Mouse (Mus musculus) granulocyte monocyte progenitor cell, adult 5-6 weeks (primary cell): ENCODE results near the gene Tmem163. TPM values are rescaled to one million over a fixed set of nuclear protein-coding genes. Genes with fewer than 3 reads are reported as not detected.

Experiments
- ATAC-seq: replicated peaks from 2 replicates; pipeline ENCODE4 v1.8.0; 2016; ENCODE audit warnings: mild to moderate bottlenecking, moderate TSS enrichment, inconsistent platforms; ENCODE audit not compliant: poor library complexity, severe bottlenecking
- total RNA-seq, 2 experiments: library from RNA; stranded (forward) in 1 of 2; stranded (reverse) in 1 of 2; fragments of 200-712, 200-1000 nt in 1 of 2; fragments of >200 nt in 1 of 2; fragmentation: Nextera tagmentation in 1 of 2; gene quantifications; 2 replicates each; pipeline ENCODE4 v1.2.3; 2014 to 2017

Gene Tmem163
- total RNA-seq, 2 experiments from 2014 or later: not detected

DNA sequence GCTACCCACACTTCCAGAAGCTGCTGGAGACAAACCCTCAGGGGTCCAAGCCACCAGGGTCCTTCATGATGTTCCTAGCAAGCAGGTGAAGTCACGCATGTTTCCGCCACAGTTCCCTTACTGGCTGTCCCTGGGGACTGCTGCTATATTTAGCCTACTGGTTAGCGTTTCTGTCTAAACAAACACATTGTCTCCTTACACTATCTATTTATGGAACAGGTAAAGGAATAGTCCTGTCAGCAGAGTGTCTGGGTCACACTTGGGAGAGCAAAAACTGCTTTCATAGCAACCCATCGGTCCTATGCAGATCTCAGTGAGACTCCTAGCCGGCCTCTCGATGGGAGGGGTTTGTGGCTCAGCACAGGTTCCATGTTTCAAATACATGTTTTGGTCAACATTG, 168.0 kb downstream of the Tmem163 start:
- ATAC-seq: no peak

DNA sequence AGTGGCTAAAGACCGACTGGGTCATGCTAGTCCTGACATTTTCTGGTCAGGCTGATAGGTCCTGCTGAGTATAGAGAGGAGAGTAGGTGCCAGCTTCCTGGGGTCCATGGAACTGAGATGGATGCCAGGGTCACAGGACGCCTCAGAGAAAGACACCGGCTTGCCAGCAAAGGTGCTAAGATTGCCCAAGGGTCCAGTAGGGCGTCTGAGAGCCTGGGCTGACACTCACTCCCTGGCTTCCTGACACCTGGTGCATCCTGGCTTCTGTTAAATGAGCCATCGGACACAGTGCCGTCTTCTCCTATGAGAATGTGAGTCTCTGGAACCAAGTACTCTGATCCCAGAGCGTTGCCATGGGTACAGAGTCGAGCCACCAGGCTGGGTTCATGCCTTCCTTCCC, 170.4 kb downstream of the Tmem163 start:
- ATAC-seq: no peak

DNA sequence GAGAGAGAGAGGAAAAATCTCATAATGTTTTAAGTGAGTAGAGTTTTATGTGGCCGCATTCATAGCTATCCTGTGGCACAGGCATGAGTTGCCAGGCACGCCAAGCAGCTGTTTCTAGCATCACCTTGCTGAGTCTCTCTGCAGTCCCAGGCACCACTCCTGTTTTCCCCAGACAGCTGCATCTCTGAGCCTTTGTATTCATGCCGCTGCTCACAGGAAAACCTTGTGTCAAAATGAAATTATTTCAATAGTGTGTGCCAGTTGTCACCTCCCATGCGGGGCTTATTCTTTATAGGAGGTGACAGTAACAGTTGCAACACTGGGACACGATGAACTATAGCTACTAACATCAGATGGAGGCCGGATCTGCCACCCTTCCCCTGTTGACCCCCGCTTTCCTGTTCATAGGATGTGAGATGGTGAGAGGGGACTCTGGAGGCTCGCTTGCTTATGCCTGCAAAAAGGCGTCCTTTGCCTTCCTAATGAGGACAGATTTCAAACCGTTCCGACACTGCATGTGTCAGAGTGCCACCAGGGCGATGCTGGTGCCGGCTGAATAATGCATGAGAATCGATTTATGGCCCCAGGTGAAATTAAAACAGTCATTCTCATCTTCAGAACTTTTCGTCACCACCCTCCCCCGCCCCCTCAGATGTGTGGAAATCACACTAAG, 171.1 kb downstream of the Tmem163 start:
- ATAC-seq: no peak

DNA sequence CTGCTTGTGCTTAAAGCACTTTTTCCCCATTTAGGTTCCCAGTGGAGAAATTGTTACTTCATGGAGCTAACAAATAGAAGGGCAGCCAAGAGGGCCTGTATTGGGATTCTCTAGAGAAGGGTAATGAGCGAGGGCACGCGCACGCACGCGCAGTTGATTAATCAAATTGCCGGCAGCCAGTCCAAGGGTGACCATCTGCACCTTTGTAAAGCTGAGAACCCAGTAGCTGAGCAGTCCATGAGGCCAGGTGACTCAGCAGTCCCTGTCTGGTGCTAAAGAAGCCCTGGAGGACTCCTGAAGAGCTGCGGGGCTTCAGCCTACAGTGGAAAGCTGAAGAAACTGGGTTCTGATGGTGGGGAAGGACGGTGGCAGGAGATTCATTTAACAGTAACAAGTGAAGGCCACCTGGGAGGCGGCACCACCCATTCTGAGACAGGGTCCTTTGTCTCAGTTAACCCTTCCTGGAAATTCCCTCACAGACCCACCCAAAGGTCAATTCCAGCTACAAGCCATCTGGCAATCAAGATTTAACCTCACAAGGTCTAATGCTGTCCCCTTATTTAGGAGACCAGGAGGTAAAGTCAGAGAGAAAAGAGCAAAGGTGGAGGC, 172.2 kb downstream of the Tmem163 start:
- ATAC-seq: no peak

DNA sequence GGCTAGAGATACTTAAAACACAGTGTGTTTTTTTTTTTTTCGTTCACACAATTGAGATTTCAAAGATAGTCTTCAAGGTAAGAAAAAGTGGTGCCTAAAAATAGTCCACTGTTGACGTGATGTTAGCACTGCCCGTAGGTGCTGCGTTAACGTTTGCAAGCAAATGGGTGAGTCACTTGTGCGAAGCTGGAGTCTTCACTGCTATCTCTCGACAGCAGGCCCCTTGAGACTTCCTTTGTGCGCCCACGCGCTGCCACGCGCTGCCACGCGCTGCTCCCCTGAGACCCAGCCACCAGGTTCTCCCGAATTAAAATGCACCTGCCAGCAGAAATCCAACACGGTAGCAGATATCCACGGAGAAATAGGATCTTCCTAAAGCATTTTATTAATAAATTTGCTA, 178.6 kb downstream of the Tmem163 start:
- ATAC-seq: no peak

DNA sequence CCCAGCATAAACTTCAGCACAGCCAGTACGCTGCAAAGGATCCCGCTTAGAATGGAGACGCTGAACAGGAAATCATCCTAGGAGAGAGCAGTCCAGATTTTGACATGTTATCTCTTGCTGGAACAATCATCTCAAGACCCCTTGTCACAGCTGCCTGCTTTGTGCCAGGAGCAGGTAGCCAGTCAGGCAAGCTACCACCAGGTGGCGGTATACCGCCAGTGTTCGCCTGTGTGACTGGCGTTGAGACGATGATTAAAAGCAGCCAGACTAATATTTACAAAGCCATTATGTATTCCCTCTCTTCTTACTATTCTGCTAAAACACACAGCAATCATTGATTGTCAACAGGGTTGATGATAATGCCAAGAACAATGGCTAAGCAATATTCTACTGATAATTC, 179.1 kb downstream of the Tmem163 start:
- peak; percentile 69 for ATAC-seq

DNA sequence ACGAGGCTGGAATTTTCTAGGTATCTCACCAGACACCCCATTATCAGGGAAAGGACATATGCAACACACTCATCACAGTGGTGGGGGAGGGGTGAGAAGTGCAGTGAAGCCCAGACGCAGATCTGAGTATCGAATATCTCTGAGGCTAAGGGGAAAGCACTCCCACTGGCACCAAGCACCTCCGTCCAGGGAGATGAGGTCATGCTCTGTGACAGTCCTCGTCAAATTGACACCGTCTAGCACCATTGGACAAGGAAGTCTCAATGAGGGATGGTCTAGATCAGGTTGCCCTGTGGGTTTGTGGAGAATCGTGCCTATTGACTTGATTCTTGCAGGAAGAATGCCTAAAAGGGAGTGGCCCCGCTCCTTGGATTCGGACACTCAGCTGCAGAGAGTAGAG, 180.6 kb downstream of the Tmem163 start:
- no peak for ATAC-seq

DNA sequence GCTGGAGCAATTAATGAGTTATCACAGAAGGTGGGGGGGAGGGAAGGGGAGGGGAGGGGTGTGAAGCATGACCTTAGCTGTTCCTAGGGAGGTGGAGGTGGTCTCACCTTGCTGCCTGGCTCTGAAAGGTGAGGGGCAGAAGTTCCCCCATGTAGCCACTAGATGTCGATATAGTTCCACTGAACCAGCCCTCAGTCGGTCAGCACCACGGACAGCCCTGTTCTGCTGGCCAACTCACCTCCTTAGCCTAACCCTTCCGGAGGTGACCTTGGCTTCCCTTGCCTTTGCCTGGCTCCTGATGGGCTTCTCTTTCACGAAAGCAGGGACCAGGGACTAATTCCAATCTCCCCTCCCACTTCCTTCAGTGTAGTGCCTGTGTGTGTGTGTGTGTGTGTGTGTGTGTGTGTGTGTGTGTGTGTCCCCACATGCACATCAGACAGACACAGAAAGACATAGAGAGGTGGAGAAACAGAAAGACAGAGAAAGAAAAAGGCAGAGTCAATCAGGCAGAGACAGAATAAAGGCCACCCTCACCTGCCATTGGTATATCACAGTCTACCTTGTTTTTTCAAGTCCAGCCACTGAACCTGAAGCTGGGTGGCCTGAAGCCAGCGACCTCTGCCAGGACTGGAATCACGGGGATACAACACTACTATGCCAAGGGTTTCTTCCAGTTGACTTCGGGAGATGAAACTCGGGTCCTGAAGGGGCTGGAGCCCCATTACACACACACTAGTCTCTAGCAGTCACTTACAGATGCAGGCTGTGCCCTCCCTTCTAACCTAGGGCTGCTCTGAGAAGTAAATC, 182.4 kb downstream of the Tmem163 start:
- peak; percentile 93 for ATAC-seq

DNA sequence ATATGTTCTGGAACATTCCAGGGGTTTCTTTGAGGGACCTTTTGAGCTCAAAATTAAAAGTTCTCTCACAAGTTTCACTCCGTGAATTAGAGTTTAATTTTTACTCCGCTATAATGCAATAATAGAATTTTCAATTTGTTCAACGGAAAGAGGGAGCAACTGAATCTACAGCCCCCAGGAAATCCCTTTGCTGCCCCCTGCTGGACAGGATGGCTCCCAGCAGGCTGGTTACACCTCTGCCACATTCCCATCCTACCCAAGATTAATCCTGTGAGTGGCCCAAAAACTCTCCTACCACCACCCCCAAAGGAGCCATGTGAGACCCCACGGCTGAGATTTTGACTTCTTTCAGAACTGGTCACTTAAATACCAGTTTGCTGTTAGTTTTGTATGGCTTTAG, 192.2 kb downstream of the Tmem163 start:
- no peak for ATAC-seq

DNA sequence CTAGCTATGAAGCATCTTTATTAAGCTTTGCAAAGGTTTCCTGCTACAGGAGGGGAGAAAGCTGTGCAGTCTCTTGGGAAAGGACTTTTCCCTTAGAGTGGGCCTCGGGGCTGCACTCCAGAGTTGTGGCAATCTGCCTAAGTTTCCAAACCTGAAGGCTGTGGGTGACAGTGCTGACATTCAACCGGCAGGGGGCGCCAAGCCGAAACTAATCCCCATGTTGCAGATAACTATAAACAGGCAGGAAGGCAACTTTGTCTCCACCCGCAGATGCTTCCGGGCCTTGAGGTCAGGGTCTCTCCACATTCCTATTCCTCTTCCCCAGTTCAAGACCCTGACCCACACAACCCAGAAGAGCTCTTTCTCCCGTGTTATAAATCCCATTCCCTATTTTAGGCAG, 194.5 kb downstream of the Tmem163 start:
- ATAC-seq: peak; percentile 52

DNA sequence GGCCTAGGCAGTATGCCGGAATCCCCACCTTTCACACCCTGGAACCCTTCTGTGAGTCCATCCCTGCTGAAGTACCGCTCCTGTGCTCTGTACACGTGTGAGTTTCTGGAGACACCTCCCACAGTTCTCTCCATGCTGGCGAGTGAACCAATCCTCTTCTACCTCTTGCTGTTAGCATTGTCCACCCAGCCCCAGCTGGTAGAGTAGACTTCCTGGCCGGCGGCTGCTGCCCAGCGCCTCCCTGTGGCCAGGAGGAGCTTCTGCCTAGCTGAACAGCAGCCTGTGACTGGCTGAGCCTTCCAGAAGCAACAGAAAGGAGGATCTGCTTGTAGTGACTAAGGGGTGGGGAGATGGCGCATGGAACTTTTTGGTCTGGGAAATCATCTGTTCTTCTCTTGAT, 195.2 kb downstream of the Tmem163 start:
- peak; percentile 23 for ATAC-seq

DNA sequence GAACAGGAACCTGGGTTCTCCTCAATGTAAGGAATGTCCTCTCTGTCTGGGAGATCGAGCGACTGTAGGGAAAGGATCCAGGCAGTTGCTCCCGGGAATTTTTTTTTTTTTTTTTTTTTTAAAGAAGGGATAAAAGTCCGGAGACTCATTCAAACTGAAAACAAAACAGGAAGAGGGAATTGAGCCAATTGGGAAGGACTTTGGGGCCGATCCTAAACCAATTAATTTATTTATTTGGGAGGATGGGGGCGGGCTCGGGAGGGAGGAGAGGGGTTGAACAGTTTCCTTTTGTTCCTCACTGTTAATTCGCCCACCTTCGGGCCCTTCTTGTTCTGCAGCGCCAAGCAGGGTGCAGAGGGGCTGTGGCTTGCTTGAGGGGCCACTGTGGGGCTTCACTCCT, 196.4 kb downstream of the Tmem163 start:
- no peak for ATAC-seq

DNA sequence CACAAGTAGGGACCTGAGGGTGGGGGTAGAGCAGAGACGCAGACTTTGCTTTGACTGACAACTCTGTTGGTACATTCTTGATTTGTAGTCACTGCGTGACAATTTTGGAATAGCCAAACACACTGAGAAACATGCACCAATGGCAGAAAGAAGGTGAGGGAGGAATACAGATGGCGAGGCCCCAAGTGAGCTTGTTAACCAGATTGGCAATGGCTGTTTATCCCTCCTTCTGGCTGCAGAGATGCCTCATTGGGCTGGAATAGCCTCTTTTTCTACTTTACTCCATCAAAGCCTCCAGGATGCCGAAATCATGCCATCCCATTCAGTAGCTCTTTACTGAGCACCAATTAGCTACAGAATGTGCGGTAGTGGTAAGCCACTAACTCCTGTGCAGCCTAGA, 203.6 kb downstream of the Tmem163 start:
- no peak for ATAC-seq

DNA sequence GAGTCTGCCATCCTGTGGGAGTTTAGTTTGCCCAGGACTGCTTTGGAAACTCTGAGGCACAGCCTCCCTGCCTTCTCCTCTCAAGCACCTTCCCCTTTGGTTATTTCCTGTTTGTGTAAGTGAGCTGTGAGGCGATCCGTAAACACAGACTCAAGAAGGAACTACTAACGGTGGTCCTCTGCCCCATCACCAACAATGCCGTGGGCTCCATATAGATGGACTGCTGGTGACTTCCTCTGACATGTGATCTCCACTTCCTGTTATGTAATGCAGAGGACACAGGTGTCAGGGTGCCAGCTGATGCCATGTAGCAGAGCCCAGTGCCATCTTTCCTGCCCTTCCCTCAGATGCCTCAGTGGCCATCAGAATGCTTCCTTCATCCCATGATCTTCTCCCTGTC, 209.2 kb downstream of the Tmem163 start:
- peak; percentile 61 for ATAC-seq

DNA sequence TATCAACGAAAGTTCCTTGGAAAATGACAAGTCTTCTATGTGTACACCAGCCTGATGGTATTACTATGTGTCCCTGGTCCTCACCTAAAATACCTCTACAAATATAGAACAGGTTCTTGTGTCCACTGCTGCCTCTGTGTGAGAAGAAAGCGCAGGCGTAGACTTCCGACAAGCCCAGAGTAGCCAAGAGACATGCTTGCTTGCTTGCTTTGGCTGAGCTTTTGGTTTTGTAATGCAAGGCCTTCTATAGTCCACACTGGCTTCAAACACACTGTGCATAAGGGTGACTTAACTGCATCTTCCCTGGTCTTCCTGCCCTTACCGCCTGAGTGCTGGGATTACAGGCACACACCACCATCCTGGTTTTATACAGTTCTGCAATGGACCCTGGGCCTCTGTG, 212.1 kb downstream of the Tmem163 start:
- no peak for ATAC-seq

DNA sequence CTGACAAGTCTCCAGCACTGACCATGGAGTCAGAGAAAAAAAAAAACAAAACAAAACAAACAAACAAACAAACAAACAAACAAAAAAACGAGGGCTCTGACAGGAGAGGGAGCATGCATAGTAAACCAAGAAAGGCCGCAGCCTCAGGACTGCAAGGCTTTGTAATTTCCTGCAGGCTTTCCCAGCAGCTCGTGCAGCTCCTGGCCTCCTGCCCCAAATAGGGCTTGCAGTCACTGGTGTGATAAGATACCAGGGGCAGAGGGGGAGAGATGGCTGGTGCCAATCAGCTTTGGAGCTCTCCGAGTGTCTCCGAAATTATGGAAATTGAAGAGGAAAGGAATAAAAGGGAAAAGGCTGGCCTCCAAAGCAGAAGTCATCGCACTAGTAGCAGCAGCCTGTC, 214.1 kb downstream of the Tmem163 start:
- no peak for ATAC-seq

DNA sequence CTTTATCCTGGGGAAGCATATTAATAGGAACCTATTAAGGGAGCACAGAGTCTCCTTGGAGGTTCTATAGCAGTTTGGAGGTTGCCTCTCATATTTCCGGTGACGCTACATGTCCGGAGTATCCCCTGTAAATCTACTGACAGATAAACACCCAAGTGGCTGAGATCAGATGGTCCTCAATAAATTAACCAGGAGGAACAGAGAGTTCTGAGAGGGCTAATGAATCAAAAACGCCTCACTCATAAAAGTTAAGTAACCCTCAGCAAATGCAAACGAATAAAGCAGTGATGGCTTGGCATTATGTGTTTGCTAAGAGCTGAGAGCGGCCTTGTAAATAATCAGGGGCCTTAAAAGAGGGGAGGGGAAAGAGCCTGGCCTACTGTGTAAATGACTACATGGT, 215.3 kb downstream of the Tmem163 start:
- ATAC-seq: no peak

DNA sequence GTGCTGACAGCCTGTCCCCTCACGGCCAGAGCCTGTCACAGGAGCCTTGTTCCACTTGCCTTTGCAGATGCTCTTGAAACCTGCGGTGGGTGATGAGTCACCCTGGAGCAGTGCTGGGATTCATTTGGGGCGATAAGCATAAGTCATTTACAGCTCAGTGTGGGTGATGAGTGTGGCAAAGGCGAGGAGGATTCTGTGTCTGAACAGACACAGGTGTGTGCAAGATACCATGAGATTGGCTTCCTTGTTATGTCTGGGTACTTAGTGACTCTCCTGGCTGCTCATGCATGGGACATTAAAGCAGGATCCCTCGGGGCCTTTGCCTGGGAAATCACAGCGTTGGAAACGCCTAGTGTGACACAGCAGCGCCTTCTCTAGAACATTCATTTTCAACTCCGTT, 218.3 kb downstream of the Tmem163 start:
- ATAC-seq: no peak

DNA sequence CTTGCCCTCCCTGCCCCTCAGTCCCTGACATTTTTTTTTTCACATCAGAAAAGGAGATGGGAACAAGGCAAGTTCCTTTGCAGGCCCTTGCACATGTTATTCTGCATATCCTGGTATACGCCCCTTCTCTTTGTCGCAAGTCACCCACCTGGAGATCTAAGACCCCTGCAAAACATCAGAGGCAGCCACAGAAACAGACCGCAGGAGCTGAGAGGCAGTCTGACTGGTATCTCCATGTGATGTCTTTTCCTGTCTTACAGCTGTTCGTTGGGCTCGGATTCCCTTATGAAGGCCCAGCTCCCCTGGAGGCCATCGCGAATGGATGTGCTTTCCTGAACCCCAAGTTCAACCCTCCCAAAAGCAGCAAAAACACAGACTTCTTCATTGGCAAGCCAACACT, 219.8 kb downstream of the Tmem163 start:
- ATAC-seq: no peak

DNA sequence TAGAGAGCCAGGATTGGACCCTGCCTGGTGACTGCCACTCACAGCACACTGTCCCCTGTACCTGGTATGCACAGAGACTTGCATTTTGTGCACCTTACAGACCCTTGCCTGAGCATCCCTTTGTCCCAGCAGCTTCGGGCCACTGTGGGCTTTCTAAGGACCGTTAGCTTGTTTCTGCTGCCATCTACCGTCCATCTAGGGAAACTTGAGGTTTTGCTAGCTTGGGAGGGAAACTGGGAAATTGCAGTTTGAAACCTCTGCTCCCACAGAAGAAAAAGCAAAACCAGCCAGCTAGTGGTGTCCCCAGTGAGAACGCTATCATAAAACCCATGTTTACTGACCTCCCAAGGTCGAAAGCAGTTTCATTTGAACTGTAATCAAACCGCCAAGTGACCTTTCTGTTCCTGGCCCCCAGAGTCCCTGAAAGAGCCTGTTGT, 220.3 kb downstream of the Tmem163 start:
- ATAC-seq: peak; percentile 56

DNA sequence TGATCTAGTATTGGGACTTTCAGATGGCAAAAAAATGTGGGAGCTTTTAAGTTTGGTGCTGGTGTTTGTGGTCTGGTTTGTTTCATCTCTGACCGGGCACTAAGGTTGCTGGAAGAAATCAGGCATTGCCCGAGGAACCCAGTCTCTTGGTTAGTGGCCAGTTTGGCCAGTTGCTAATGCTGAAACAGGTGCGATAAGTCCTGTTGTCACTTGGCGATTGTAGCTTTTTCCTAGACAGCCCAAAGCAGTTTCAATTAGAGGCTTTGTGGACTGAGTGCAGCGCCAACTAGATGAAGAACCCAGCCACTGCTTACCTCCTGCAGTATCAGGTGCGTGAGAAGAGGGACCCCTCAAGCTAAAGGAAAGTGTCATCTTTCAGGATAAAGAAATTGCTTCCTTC, 226.0 kb downstream of the Tmem163 start:
- no peak for ATAC-seq
